Mouse (Mus musculus) CH12.LX (cell line): Measurements from ENCODE around the gene Lifr.

Source experiments
- BHLHE40 ChIP-seq: IDR thresholded peaks from 2 replicates; pipeline ENCODE4 v1.6.1; 2011; ENCODE audit warnings: mild to moderate bottlenecking, low read depth, low read length, improper control_type of control experiment
- CTCF ChIP-seq, 2 experiments: IDR thresholded peaks in 1 of 2; conservative IDR thresholded peaks in 1 of 2; 2 replicates each; pipeline ENCODE4 v1.5.1; 2011 to 2012; ENCODE audit warnings: low read depth in 2 of 2, low read length in 2 of 2, improper control_type of control experiment in 1 of 2, inconsistent platforms in 1 of 2, mild to moderate bottlenecking in 1 of 2, moderate library complexity in 1 of 2
- EP300 ChIP-seq: IDR thresholded peaks from 2 replicates; pipeline ENCODE4 v1.6.1; 2011; ENCODE audit warnings: low read length, improper control_type of control experiment
- ETS1 ChIP-seq: conservative IDR thresholded peaks from 2 replicates; pipeline ENCODE4 v1.6.1; 2012; ENCODE audit warnings: low read depth, mild to moderate bottlenecking, inconsistent platforms, low read length, improper control_type of control experiment, moderate library complexity
- MXI1 ChIP-seq: IDR thresholded peaks from 2 replicates; pipeline ENCODE4 v1.6.1; 2011; ENCODE audit warnings: mild to moderate bottlenecking, low read depth, low read length, improper control_type of control experiment
- NELFE ChIP-seq: IDR thresholded peaks from 2 replicates; pipeline ENCODE4 v1.6.1; 2011; ENCODE audit warnings: low read depth, low read length, improper control_type of control experiment
- NRF1 ChIP-seq: IDR thresholded peaks from 2 replicates; pipeline ENCODE4 v1.6.1; 2014; ENCODE audit warnings: low read depth, mild to moderate bottlenecking, inconsistent platforms, low read length, improper control_type of control experiment, moderate library complexity
- POLR2A ChIP-seq: IDR thresholded peaks from 2 replicates; pipeline ENCODE4 v1.6.1; 2011; ENCODE audit warnings: low read depth, mild to moderate bottlenecking, improper control_type of control experiment, low read length
- POLR2AphosphoS2 ChIP-seq: IDR thresholded peaks from 2 replicates; pipeline ENCODE4 v1.6.1; 2011; ENCODE audit warnings: low read depth, low read length, improper control_type of control experiment
- TCF12 ChIP-seq: IDR thresholded peaks from 2 replicates; pipeline ENCODE4 v1.6.1; 2014; ENCODE audit warnings: low read depth, mild to moderate bottlenecking, inconsistent platforms, low read length, improper control_type of control experiment
- UBTF ChIP-seq: IDR thresholded peaks from 2 replicates; pipeline ENCODE4 v1.6.1; 2012; ENCODE audit warnings: low read depth, mild to moderate bottlenecking, inconsistent platforms, low read length, improper control_type of control experiment, moderate library complexity

GRCm38 (mm10) chr15:7192582-7192981 is 102.2 kb downstream of the Lifr start:
- TF ChIP-seq CTCF (conservative IDR thresholded peaks at IDR 0.05 in 1 of 2, IDR thresholded peaks at IDR 0.05 in 1 of 2; ENCODE audit: low read depth in 2 of 2, low read length in 2 of 2), result no peak
- no peak for TF ChIP-seq POLR2AphosphoS2
- TF ChIP-seq UBTF, result no peak
- TF ChIP-seq BHLHE40, result no peak
- TF ChIP-seq POLR2A, result no peak
- no peak for TF ChIP-seq ETS1
- TF ChIP-seq NRF1, result no peak
- TF ChIP-seq EP300, result no peak
- no peak for TF ChIP-seq MXI1
- TF ChIP-seq NELFE, result no peak
- no peak for TF ChIP-seq TCF12
